Mouse (Mus musculus): ENCODE data around the gene St6galnac3.

The St6galnac3 gene

DNA sequence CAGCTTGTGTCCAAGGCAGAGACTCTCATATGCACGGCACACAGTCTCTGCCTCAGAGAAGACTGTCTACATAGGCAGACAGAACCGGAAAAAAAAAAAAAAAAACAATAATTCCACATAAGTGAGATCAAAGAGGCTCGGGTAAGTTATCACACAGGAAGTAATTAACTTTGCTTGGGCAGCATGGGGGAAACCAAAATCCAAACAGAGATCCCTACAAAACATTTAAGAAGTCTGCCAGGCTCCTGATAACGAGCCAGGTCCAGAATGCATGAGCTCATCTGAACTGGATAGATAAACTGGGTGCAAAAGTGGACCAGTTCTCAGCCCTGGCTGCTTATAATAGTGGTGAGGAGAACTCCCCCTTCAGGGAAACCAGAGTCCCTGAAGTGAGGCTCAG is 484.6 kb downstream of the St6galnac3 start:
- no peak for DNase-seq (ENCODE audit: low read depth, low spot score)

GRCm38 (mm10) chr3:153238381-153238780 is 486.6 kb downstream of the St6galnac3 start:
- DNase-seq (ENCODE audit: low read depth, low spot score) = no peak

DNA sequence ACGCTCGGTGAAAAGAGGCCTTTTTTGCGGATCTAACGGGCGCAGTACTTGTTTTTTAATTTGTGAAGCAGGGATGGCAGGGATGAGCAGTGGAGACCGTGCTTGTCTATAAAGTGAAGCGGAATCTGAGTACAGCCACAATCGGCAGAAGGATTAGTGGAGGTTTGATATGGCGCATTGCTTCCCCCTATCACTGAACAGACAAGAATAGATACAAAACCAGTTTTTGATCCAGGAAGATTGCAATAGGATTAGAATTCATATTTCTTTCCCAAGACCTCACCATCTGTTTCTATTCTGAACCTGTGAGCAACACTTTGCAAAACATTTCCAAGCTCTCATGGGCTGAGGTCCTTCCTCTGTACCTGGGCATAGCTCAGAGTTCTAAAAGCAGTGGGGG is 488.7 kb downstream of the St6galnac3 start:
- no peak for DNase-seq (ENCODE audit: low read depth, low spot score)

- DNase-seq (ENCODE audit: low read depth, low spot score) = no peak
Measured at GRCm38 (mm10) chr3:153222611-153223402, 502.2 kb downstream of the St6galnac3 start.

- no peak for DNase-seq (ENCODE audit: low read depth, low spot score)
Measured at GRCm38 (mm10) chr3:153219391-153219790, 505.6 kb downstream of the St6galnac3 start.

- no peak for DNase-seq (ENCODE audit: low read depth, low spot score)
Measured at GRCm38 (mm10) chr3:153208186-153208585, 516.8 kb downstream of the St6galnac3 start.

DNA sequence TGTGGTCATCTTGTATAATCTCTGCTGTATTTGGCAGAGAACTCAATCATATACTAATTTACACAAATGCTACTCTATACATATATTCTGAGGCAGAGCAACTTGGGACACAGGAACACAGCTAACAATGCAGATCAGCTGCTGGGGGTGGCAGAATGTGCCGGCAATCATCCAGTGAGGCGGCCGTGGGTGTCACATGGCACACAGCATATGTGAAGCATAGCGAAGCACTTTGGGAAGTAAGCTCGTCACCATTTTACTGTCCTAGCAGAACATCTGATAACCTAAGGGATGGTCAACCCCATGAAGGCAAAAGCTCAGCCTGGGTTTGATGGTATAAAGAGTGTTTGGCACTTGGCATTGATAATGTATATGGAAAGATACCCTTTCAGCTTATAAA is 520.9 kb downstream of the St6galnac3 start:
- DNase-seq (ENCODE audit: low read depth, low spot score) = no peak

DNA sequence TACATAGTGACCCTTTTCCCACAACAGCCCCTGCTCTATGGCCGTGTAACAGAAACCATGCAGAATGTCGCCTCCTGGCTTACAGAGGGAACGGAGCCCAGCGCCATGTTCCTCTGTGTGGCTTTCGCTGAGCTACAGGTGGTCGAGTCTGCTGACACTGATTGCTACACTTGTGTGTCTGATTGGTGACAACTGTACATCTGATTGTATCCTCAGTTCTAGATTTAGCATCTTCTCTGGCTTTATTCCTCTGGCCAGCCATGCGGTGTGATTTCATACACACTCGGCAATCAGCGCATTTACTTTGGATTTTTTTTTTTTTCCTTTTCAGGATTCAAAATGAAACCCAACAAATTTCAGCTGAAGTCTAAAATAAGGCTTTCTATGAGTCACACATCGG is 523.1 kb downstream of the St6galnac3 start:
- no peak for DNase-seq (ENCODE audit: low read depth, low spot score)

DNA sequence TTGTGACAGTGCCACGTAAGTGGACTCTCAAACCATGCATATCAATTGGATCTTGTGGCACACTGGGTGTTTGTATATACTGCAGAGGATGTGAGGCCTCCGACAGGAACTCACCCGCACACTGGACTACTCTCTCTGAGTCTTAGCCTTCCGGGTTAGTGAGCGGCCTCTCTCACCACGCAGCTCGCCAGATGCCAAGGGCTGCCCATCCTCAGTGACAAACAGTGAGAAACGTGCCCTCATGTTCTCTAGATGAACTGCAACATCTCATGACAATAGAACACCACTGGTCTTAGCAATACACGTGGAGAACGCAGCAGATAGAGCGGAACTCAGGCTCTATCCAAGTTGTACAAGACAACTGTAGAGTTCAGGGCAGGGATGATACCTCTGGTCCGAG is 524.2 kb downstream of the St6galnac3 start:
- no peak for DNase-seq (ENCODE audit: low read depth, low spot score)

DNA sequence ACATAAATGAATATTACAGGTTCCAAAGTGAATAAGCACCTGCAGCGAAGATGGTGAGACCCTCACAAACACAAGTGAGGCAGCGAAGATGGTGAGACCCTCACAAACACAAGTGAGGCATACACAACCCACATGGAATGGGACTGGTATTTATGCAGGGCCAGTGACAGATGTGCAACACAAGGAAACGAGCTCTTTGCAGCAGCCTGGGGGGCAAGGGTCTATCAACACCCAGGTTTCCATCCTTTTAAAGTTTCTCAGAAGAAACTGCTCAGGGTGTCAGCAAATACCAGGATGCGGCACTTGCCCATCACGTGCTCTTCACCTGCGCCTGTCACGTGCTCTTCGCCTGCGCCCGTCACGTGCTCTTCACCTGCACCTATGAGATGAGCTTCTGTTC is 524.9 kb downstream of the St6galnac3 start:
- no peak for DNase-seq (ENCODE audit: low read depth, low spot score)

GRCm38 (mm10) chr3:153199251-153199650 is 525.7 kb downstream of the St6galnac3 start:
- DNase-seq (ENCODE audit: low read depth, low spot score) = no peak

DNA sequence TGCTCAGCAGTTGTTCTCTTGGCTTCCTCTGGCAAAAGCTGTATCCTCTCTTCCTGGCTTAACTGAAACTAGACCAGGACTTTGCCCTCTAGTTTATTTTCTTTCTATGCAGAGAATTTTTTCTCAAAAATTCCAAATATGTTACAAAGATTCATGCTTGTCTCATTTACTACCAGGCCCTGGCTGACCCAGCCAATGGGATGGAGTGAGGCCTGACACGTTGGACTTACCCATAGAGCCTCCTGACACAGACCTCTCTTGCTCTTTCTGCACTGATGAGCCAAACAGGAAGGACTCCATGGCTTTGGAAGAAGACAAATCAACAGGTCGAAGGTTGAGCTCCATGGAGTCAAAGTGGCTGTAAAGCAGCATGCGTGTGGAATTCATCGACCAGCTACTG is 526.5 kb downstream of the St6galnac3 start:
- DNase-seq (ENCODE audit: low read depth, low spot score) = no peak

DNA sequence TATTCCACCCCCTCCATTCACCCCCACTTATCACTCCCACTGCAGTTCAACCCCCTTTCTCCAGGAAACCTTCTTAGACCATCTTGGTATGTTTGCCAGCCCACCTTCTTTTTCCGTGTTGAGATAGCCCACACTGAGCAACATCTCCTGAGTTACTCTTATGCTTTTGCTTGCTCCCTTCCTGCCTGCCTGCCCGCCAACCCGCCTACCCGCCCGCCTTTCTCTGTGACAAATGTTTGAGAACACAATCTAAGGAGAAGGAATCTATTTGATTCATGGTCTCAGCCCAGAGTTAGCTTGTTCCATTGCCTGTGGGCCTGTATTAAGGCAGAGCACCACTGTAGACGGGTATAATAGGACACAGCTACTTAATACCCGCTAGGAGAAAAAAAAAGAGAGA is 531.9 kb downstream of the St6galnac3 start:
- no peak for DNase-seq (ENCODE audit: low read depth, low spot score)

GRCm38 (mm10) chr3:153190742-153191141 is 534.2 kb downstream of the St6galnac3 start:
- no peak for DNase-seq (ENCODE audit: low read depth, low spot score)

DNA sequence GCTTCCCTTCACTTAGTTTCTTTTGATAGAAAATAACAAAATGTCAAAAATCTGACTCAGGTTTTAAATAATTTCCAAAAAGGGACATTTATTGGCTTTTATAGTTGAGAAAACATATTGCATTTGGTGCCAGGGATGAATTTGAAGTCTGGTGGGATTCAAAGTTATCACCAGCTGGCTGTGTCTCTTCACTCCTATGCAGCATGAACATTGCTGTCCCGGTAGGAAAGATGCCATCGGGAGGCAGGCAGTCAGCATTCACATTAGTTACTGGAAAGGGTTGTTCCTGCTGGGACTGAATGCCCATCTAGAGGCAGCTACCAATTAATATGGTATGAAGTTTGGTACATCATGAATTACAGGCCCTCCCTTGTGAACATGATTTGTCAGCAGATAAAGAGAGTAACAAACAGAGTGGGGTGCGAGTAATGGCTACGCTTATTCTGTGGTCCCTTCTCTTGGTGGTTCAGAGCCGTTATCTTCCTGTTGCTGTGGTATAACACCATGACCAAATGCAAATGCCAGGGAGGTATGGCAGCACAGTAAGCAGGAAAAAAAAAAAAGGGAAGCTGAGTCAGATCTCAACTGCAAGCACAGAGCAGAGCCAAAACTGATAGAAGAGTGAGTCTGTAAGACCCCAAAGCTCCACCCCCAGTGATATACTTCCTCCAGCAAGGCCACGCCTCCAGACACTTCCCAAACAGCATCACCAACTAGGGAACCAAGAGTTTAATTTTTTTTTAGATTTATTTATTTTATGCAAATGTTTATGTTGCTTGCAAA is 535.1 kb downstream of the St6galnac3 start:
- DNase-seq (ENCODE audit: low read depth, low spot score) = no peak

GRCm38 (mm10) chr3:153188224-153188623 is 536.8 kb downstream of the St6galnac3 start:
- DNase-seq (ENCODE audit: low read depth, low spot score) = no peak

- no peak for DNase-seq (ENCODE audit: low read depth, low spot score)
Measured at GRCm38 (mm10) chr3:153185117-153185516, 539.9 kb downstream of the St6galnac3 start.

DNA sequence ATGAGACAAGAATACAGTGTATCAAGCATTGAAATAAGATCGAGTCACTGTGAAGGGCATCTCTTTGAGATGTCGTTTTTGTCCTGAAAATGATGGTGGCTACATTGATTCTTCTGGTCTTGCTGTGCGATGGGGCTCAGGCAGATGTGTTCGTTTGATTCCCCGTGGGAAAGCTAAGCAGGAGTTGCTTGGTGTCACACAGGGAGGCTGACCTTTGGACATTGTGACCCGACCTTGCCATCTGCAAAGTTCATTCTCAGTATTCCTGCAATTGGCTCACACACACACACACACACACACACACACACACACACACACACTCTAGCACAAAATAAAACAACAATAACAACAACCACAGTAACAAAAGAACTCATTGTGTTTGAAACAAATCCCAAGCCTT is 543.7 kb downstream of the St6galnac3 start:
- no peak for DNase-seq (ENCODE audit: low read depth, low spot score)

DNA sequence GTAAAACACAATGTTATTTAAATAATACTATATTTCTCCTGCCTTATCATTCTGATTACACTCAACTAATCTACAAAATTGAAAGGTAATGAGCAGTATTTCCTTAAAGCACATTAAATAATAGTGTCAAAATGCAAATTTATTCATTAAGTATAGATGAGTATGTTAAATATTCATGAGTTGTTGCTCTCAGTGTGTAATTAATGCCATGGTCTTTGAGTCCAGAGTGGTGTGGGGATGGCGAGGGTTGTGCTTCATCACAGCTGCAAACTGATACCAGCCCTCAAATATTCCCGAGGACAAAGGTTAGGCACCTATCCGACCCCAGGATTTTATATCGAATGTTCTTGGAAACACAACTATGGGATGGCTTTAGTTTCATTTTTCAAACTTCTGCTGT is 548.2 kb downstream of the St6galnac3 start:
- no peak for DNase-seq (ENCODE audit: low read depth, low spot score)

DNA sequence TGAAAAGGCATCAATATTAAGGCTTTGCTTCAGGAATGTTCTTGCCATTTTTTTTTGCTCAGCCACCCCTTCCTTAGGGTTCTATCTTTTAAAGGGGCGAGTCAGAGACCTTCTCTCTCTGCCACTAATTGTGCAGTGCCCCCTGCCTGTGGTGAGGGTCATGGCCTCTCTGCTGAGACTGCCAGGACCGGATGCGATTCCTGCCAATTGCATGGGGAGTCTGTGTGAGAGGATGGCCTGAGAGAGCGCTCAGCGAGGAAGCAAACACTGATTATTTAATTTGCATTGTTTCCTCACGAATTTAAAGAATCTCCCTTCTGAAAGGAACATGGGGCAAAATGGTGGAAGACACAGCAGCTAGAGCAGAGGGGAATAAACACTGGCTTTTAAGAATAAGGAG is 548.6 kb downstream of the St6galnac3 start:
- no peak for DNase-seq (ENCODE audit: low read depth, low spot score)

- DNase-seq (ENCODE audit: low read depth, low spot score) = no peak
Measured at GRCm38 (mm10) chr3:153174336-153175033, 550.5 kb downstream of the St6galnac3 start.

GRCm38 (mm10) chr3:153173567-153173966 is 551.4 kb downstream of the St6galnac3 start:
- no peak for DNase-seq (ENCODE audit: low read depth, low spot score)

Measured in A20 (cell line).